Mouse (Mus musculus) limb, embryonic 10.5 days (tissue): Measurements from ENCODE around the gene L3mbtl3. TPM values are rescaled to one million over a fixed set of nuclear protein-coding genes. Genes with fewer than 3 reads are reported as not detected.

Source experiments
- DNase-seq: peaks from one replicate; pipeline ENCODE4 v3.0.0-alpha.2; 2017; ENCODE audit warnings: low spot score
- H3K27ac ChIP-seq: fragments of 300-500 bp; sonication (generic); 2 replicates; pipeline ENCODE4 v1.5.1; 2016; ENCODE audit warnings: mild to moderate bottlenecking
- H3K27me3 ChIP-seq: fragments of 300-500 bp; sonication (generic); 2 replicates; pipeline ENCODE4 v1.6.1; 2016; ENCODE audit warnings: low read depth, mild to moderate bottlenecking; ENCODE audit not compliant: poor library complexity, severe bottlenecking
- H3K36me3 ChIP-seq: fragments of 300-500 bp; sonication (generic); 2 replicates; pipeline ENCODE4 v1.6.1; 2016; ENCODE audit warnings: mild to moderate bottlenecking, moderate library complexity
- H3K4me1 ChIP-seq: fragments of 300-500 bp; sonication (generic); 2 replicates; pipeline ENCODE4 v1.6.1; 2016
- H3K4me3 ChIP-seq: fragments of 300-500 bp; sonication (generic); 2 replicates; pipeline ENCODE4 v1.5.1; 2016; ENCODE audit warnings: mild to moderate bottlenecking, moderate library complexity
- H3K9me3 ChIP-seq: fragments of 300-500 bp; sonication (generic); replicated peaks from 2 replicates; pipeline ENCODE4 v1.6.1; 2016; ENCODE audit warnings: mild to moderate bottlenecking
- WGBS: fragments of 180-500 bp; shearing (Covaris S2); methylation state at CpG from one replicate; pipeline ENCODE4 v1.1.7; 2016; 5-methylcytosine and 5-hydroxymethylcytosine counted together
- polyA plus RNA-seq: library from polyadenylated mRNA; unstranded; fragments of >200 nt; fragmentation: Nextera tagmentation; extraction: Ambion mirVana; gene quantifications from 2 replicates; pipeline ENCODE4 v1.2.1, GENCODE M21; 2016

Gene L3mbtl3
- polyA plus RNA-seq, 1 experiment from 2014 or later = 34.8 TPM

- Histone ChIP-seq H3K27me3 (no peaks in the 10 kb centered on the region), H3K9me3 (no peaks in the 10 kb centered on the region), H3K4me3 (no peak overlapping the region), H3K36me3 (peaks cover 73% of the 10 kb centered on the region), H3K4me1 (peaks cover 20% of the 10 kb centered on the region), H3K27ac (no peak overlapping the region)
- WGBS = 80% methylated on average over 17 of the region's 17 CpGs
- DNase-seq = no peak
Measured at GRCm38 (mm10) chr10:26327691-26328542, 47.9 kb downstream of the L3mbtl3 start.

DNA sequence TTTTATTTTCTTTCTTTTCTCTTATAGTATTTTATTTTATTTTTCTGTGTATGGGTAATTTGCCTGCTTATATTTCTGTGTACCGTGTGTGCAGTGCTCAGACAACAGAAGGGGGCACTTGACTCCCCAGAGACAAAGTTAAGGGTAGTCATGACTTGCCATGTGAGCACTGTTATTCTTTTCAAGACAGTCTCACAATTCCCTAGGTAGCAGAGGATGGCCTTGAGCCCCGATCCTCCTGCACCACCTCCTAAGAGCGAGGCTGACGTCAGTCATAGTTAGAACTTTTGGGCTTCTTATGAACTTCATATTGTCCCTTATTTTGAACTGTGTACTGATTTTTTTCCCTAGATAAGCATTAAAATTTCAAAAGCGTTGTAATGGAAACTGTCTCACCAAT is 48.5 kb downstream of the L3mbtl3 start:
- Histone ChIP-seq H3K4me1 (peaks cover 20% of the 10 kb centered on the region), H3K27me3 (no peaks in the 10 kb centered on the region), H3K4me3 (no peak overlapping the region), H3K27ac (no peak overlapping the region), H3K36me3 (peaks cover 74% of the 10 kb centered on the region), H3K9me3 (no peaks in the 10 kb centered on the region)
- DNase-seq = no peak
- 93% methylated on average over 5 of the region's 5 CpGs for WGBS

DNA sequence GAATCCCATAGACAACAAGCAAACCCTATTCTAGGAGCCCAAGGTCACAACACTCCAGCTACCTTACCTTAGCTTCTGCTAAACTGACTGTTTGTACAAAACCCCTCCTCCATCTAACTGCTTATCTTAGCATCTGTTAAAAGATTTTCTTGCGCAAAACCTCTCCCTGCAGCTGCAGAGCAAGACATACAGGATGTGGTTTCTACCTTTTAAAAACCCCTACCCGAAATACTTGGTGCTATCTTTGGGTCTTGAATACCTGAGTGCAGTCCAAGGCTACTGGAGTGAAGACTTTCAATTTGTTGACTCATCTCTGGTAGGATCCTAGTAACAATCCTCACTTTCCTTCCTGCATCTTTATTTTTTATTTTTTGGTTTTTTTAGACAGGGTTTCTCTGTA is 50.5 kb downstream of the L3mbtl3 start:
- no peak for DNase-seq
- peaks cover 83% of the 10 kb centered on the region for H3K36me3 ChIP-seq
- no peaks in the 10 kb centered on the region for H3K9me3 ChIP-seq
- peaks cover 18% of the 10 kb centered on the region for H3K4me1 ChIP-seq
- H3K4me3 ChIP-seq = no peak overlapping the region
- 93% methylated on average over 2 of the region's 2 CpGs for WGBS
- no peaks in the 10 kb centered on the region for H3K27me3 ChIP-seq
- H3K27ac ChIP-seq = no peak overlapping the region

GRCm38 (mm10) chr10:26322344-26323051 is 53.3 kb downstream of the L3mbtl3 start:
- WGBS = 83% methylated on average over 7 of the region's 7 CpGs
- Histone ChIP-seq H3K36me3 (peaks cover 92% of the 10 kb centered on the region), H3K9me3 (no peaks in the 10 kb centered on the region)

GRCm38 (mm10) chr10:26320679-26321078 is 55.1 kb downstream of the L3mbtl3 start:
- H3K9me3 ChIP-seq = no peaks in the 10 kb centered on the region
- H3K4me1 ChIP-seq = no peaks in the 10 kb centered on the region
- peaks cover 90% of the 10 kb centered on the region for H3K36me3 ChIP-seq
- no peak overlapping the region for H3K4me3 ChIP-seq
- no peaks in the 10 kb centered on the region for H3K27me3 ChIP-seq
- WGBS = 91% methylated on average over 4 of the region's 4 CpGs
- DNase-seq = no peak
- H3K27ac ChIP-seq = no peak overlapping the region

More at GRCm38 (mm10) chr10:26322344-26323051, 53.3 kb downstream of the L3mbtl3 start:
- H3K27me3 ChIP-seq = no peaks in the 10 kb centered on the region
- no peak for DNase-seq
- H3K4me1 ChIP-seq = no peaks in the 10 kb centered on the region
- H3K4me3 ChIP-seq = no peak overlapping the region
- H3K27ac ChIP-seq = no peak overlapping the region

GRCm38 (mm10) chr10:26314327-26314726 is 61.4 kb downstream of the L3mbtl3 start:
- Histone ChIP-seq H3K27ac (no peak overlapping the region), H3K27me3 (no peaks in the 10 kb centered on the region), H3K36me3 (peaks cover 94% of the 10 kb centered on the region), H3K4me1 (no peaks in the 10 kb centered on the region), H3K4me3 (no peak overlapping the region), H3K9me3 (no peaks in the 10 kb centered on the region)
- DNase-seq = no peak
- WGBS = 90% methylated on average over 15 of the region's 15 CpGs

DNA sequence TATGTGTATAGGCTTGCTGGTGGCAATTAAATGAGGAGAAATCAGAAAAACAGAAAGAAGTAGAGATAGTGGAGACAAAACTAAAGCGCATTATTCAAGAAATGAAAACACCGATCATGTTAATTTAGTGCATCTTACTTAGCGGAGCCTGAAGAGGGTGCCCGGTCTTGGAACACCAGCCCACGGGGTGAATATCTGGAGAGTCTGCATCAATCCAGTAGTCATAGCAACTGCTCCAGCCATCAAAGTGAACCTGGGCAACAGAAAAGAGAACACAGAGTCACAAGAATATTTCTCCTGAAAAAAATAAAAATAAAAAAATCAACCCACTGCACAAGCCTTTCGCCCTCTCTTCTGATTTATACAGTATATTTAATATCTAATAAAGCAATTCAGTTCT is 72.3 kb downstream of the L3mbtl3 start:
- 95% methylated on average over 6 of the region's 6 CpGs for WGBS
- no peaks in the 10 kb centered on the region for H3K4me1 ChIP-seq
- no peak overlapping the region for H3K4me3 ChIP-seq
- H3K27ac ChIP-seq = no peak overlapping the region
- no peaks in the 10 kb centered on the region for H3K27me3 ChIP-seq
- DNase-seq = no peak
- H3K9me3 ChIP-seq = no peaks in the 10 kb centered on the region
- H3K36me3 ChIP-seq = peaks cover 82% of the 10 kb centered on the region

- no peaks in the 10 kb centered on the region for H3K9me3 ChIP-seq
- no peaks in the 10 kb centered on the region for H3K27me3 ChIP-seq
- H3K27ac ChIP-seq = no peak overlapping the region
- no peaks in the 10 kb centered on the region for H3K4me1 ChIP-seq
- no peak for DNase-seq
- no peak overlapping the region for H3K4me3 ChIP-seq
- peaks cover 82% of the 10 kb centered on the region for H3K36me3 ChIP-seq
- 96% methylated on average over 4 of the region's 4 CpGs for WGBS
Measured at GRCm38 (mm10) chr10:26302336-26302735, 73.4 kb downstream of the L3mbtl3 start.

DNA sequence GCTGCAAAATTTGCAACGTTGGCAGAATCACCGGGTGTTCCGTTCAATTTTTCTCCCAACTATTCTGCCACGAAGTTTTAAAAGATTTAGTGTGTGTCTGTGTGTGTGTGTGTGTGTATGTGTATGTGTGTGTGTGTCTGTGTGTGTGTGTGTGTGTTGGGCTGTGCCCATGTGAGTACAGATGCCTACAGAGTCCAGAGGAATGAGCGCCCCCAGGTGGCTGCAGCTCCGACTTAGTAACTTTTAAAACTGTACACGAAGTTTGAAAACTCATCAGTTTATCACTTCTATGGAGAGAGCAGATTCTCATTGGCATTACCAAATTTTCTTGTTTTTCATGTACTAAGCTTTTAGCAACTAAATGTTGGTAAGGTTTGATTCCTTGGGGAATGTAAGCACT is 78.1 kb downstream of the L3mbtl3 start:
- peaks cover 92% of the 10 kb centered on the region for H3K36me3 ChIP-seq
- H3K4me1 ChIP-seq = no peaks in the 10 kb centered on the region
- H3K9me3 ChIP-seq = no peaks in the 10 kb centered on the region
- DNase-seq = no peak
- H3K27me3 ChIP-seq = no peaks in the 10 kb centered on the region
- WGBS = 90% methylated on average over 7 of the region's 7 CpGs
- no peak overlapping the region for H3K27ac ChIP-seq
- no peak overlapping the region for H3K4me3 ChIP-seq

DNA sequence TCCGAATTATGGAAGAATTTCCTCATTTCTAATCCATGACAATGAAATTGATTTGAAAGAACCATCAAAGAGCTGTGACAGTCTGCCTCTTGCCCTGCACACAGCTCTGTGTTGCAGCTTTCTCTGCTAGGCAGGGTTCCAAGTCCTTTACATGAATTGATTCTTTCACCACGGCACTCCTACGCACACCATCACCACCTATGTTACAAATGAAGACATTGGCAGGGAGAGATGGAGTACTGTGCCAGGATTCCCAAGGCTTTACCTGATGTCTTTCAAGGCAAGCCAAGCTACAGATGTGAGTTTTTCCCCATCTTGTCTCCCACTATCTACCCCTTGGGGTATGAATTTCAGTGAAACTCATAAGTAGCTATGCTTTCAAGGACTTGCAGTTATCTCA is 78.6 kb downstream of the L3mbtl3 start:
- H3K4me3 ChIP-seq = no peak overlapping the region
- no peak overlapping the region for H3K27ac ChIP-seq
- no peaks in the 10 kb centered on the region for H3K27me3 ChIP-seq
- peaks cover 92% of the 10 kb centered on the region for H3K36me3 ChIP-seq
- no peak for DNase-seq
- H3K9me3 ChIP-seq = no peaks in the 10 kb centered on the region
- 94% methylated on average over 3 of the region's 3 CpGs for WGBS
- no peaks in the 10 kb centered on the region for H3K4me1 ChIP-seq

GRCm38 (mm10) chr10:26287136-26287535 is 88.6 kb downstream of the L3mbtl3 start:
- H3K9me3 ChIP-seq = no peaks in the 10 kb centered on the region
- H3K4me3 ChIP-seq = no peak overlapping the region
- no peaks in the 10 kb centered on the region for H3K27me3 ChIP-seq
- H3K36me3 ChIP-seq = peaks cover 85% of the 10 kb centered on the region
- WGBS = 90% methylated on average over 7 of the region's 7 CpGs
- no peak overlapping the region for H3K27ac ChIP-seq
- no peak for DNase-seq
- H3K4me1 ChIP-seq = no peaks in the 10 kb centered on the region

GRCm38 (mm10) chr10:26280009-26280408 is 95.8 kb downstream of the L3mbtl3 start:
- Histone ChIP-seq H3K27me3 (no peaks in the 10 kb centered on the region), H3K4me3 (no peak overlapping the region), H3K4me1 (no peaks in the 10 kb centered on the region), H3K36me3 (peaks cover 88% of the 10 kb centered on the region), H3K9me3 (no peaks in the 10 kb centered on the region), H3K27ac (no peak overlapping the region)
- no peak for DNase-seq
- 69% methylated on average over 8 of the region's 8 CpGs for WGBS

DNA sequence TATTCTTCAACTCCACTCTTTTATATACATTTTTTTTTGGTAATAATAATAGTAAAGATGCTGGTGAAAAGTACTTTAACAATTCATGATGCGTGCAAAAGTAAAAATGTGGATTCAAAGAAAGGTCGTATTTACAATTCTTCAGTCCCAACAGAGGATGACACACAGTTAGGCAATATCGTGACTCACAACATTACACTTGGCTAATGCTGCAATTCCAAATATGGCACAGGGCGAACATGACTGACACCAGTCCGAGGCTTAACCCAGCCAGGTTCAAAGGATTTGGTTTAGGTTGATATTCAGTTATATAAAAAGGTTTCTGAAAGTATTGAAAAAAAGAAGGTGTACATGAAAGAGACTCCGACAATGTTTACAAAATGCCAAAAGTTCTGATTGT is 100.4 kb downstream of the L3mbtl3 start:
- WGBS = 96% methylated on average over 6 of the region's 6 CpGs
- H3K9me3 ChIP-seq = no peaks in the 10 kb centered on the region
- peaks cover 74% of the 10 kb centered on the region for H3K36me3 ChIP-seq
- H3K27ac ChIP-seq = no peak overlapping the region
- no peak overlapping the region for H3K4me3 ChIP-seq
- DNase-seq = no peak
- H3K4me1 ChIP-seq = no peaks in the 10 kb centered on the region
- H3K27me3 ChIP-seq = no peaks in the 10 kb centered on the region
